ENCODE assay signal across 14 mouse cellular contexts in the genomic region with DNA sequence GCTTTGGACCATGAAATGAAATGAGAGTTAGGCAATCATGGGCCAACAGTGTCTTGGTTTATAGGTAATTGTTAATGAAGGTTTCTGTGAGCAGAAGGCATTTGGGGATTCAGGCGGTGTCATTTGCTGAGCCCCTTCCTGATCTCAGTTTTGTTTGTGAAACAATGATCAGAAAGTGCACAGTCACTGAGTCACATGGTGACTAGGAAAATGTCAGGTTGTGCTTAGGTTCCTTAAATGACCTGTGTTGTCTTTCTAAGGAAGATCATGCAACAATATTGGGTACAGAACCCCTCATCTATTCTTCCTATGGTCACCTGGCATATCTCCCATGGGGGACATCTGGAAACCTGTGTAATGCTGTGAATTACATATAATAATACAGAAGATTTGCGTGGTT. TPM values are rescaled to one million over a fixed set of nuclear protein-coding genes. Genes with fewer than 3 reads are reported as not detected.
"Had no signal": no experiment of that assay in that cellular context is flagged by ENCODE, and none has a peak within 500 bp of the region (broad histone marks: within the 10 kb centered on the region; RNA-seq: fewer than 3 reads in every experiment).

No protein-coding gene starts in this region.

RNA-seq across cellular contexts. Expression of gene Ugt1a10, which starts 7.8 kb away (rescaled TPM):
- polyA plus RNA-seq: neural tube, embryonic 12.5 days; neural tube, embryonic 13.5 days; neural tube, embryonic 14.5 days; neural tube, embryonic 15.5 days; small intestine, adult 2 months; spleen, adult 2 months; stomach, embryonic 14.5 days; stomach, embryonic 15.5 days; stomach, embryonic 16.5 days; stomach, postnatal 0 days; testis, adult 2 months; thymus, postnatal 0 days; urinary bladder, adult 2 months had no signal

RNA-seq across cellular contexts. Expression of gene Ugt1a9, which starts 23.2 kb away (rescaled TPM):
- polyA plus RNA-seq: neural tube, embryonic 12.5 days; neural tube, embryonic 13.5 days; neural tube, embryonic 14.5 days; spleen, adult 2 months; thymus, adult 2 months; thymus, postnatal 0 days; urinary bladder, adult 2 months had no signal

RNA-seq across cellular contexts. Expression of gene Ugt1a8, which starts 40.2 kb away (rescaled TPM):
- polyA plus RNA-seq: neural tube, embryonic 12.5 days; neural tube, embryonic 13.5 days; neural tube, embryonic 14.5 days; neural tube, embryonic 15.5 days; small intestine, adult 2 months; spleen, adult 2 months; stomach, embryonic 14.5 days; stomach, embryonic 15.5 days; stomach, embryonic 16.5 days; stomach, postnatal 0 days; testis, adult 2 months; thymus, adult 2 months; thymus, postnatal 0 days; urinary bladder, adult 2 months had no signal
